Mouse (Mus musculus): ENCODE measurements around the gene B830017H08Rik. TPM values are rescaled to one million over a fixed set of nuclear protein-coding genes. Genes with fewer than 3 reads are reported as not detected.

B830017H08Rik gene
- polyA plus RNA-seq, 2 experiments: 0.17 to 0.58 TPM

DNA sequence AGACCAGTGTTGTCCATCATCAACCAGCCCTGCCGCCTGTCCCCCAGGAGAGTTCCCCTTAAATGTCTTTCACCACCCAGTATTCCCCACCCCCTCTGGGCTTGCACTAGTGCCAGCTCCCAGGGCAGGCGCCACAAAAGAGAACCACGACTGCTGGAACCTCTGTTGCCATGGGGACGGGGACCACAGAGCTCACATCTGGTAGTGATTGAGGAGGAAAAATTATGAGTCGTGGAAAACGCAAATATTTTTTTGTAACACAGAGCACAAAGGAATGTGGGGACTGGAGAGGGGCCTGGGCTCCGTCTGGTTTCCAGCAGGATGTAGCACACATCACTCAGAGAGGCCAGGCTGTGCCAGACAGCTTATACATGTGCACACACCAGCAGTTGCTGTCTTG is 23.2 kb upstream of the B830017H08Rik start:
- TF ChIP-seq POLR2A (IDR thresholded peaks at IDR 0.05; ENCODE audit: borderline replicate concordance, extremely low read depth, insufficient read depth, insufficient read length): no peak
- peaks cover 62% of the 10 kb centered on the region for H3K4me1 ChIP-seq (ENCODE audit: control insufficient read depth, insufficient read depth, low read length)
- DNase-seq (ENCODE audit: low spot score) (peak; percentile 93), ATAC-seq (ENCODE audit: low FRiP score, low read depth) (peak; percentile 86)
- no peak overlapping the region for H3K4me3 ChIP-seq (replicated peaks; ENCODE audit: low read length)
- peak overlapping the region; percentile 19 for H3K4me2 ChIP-seq (replicated peaks; ENCODE audit: low read depth, low read length, severe bottlenecking)
- no peaks in the 10 kb centered on the region for H3K9me3 ChIP-seq (ENCODE audit: control insufficient read depth, low read length)
- WGBS: 4% methylated on average over 7 of the region's 7 CpGs
- H3K27ac ChIP-seq (replicated peaks; ENCODE audit: low read depth, low read length): peak overlapping the region; percentile 94
- no peaks in the 10 kb centered on the region for H3K27me3 ChIP-seq (ENCODE audit: control insufficient read depth, insufficient read depth, low read length)
- H3K9ac ChIP-seq (ENCODE audit: low read depth, low read length, severe bottlenecking): peak overlapping the region; percentile 16; the same call in 1 of the 2 replicates
- H3K36me3 ChIP-seq (ENCODE audit: control insufficient read depth, insufficient read depth, low read length): peaks cover 44% of the 10 kb centered on the region

DNA sequence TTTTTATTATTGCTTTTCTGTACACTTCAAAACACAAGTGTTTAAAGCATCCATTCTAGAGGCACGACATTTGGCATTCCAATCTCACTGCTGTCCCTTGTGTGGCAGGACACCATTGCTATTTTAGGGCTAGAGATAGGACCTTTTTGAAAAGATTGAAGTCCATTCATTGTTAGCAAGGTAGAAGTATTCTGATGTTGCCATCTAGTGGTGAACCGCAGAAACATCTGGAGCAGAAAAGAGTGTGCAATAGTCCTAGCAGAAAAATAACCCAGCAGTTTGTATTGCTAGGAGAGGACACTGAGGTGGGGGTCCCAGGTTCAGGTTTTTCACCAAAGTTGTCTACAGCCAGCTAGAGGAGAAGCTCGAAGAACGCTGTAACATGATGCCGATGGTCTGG is 20.8 kb upstream of the B830017H08Rik start:
- Histone ChIP-seq H3K36me3 (ENCODE audit: control insufficient read depth, insufficient read depth, low read length) (peaks cover 20% of the 10 kb centered on the region), H3K9ac (ENCODE audit: low read depth, low read length, severe bottlenecking) (no peak overlapping the region), H3K4me1 (ENCODE audit: control insufficient read depth, insufficient read depth, low read length) (peaks cover 44% of the 10 kb centered on the region), H3K27ac (replicated peaks; ENCODE audit: low read depth, low read length) (no peak overlapping the region), H3K4me2 (replicated peaks; ENCODE audit: low read depth, low read length, severe bottlenecking) (no peak overlapping the region), H3K9me3 (ENCODE audit: control insufficient read depth, low read length) (no peaks in the 10 kb centered on the region), H3K4me3 (replicated peaks; ENCODE audit: low read length) (no peak overlapping the region), H3K27me3 (ENCODE audit: control insufficient read depth, insufficient read depth, low read length) (no peaks in the 10 kb centered on the region)
- no peak for TF ChIP-seq POLR2A (IDR thresholded peaks at IDR 0.05; ENCODE audit: borderline replicate concordance, extremely low read depth, insufficient read depth, insufficient read length)
- ATAC-seq (ENCODE audit: low FRiP score, low read depth) (no peak), DNase-seq (ENCODE audit: low spot score) (peak; percentile 90)
- WGBS: 3% methylated on average over 5 of the region's 5 CpGs

DNA sequence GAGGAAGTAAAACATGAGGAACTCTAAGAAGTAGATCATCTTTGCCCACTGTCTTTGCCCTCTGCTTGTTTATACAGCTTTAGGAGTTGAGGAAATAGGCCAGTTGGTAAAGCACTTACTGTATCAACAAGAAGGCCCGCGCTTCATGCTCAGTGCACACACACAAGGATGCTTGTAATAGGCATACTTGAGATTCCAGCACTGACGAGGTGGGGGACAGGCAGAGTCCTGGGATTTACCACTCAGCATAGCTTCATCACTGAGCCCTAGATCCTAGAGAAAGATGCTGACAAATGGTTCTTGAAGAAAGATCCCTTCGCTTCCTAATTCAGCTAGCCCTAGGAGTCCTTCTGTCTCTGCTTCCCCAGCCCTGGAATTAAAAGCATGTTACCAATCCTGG is 19.7 kb upstream of the B830017H08Rik start:
- peaks cover 9% of the 10 kb centered on the region for H3K36me3 ChIP-seq (ENCODE audit: control insufficient read depth, insufficient read depth, low read length)
- no peaks in the 10 kb centered on the region for H3K9me3 ChIP-seq (ENCODE audit: control insufficient read depth, low read length)
- no peak overlapping the region for H3K4me3 ChIP-seq (replicated peaks; ENCODE audit: low read length)
- H3K4me1 ChIP-seq (ENCODE audit: control insufficient read depth, insufficient read depth, low read length): peaks cover 34% of the 10 kb centered on the region
- no peak overlapping the region for H3K9ac ChIP-seq (ENCODE audit: low read depth, low read length, severe bottlenecking)
- no peaks in the 10 kb centered on the region for H3K27me3 ChIP-seq (ENCODE audit: control insufficient read depth, insufficient read depth, low read length)
- H3K4me2 ChIP-seq (replicated peaks; ENCODE audit: low read depth, low read length, severe bottlenecking): no peak overlapping the region
- DNase-seq (ENCODE audit: low spot score) (no peak), ATAC-seq (ENCODE audit: low FRiP score, low read depth) (no peak)
- H3K27ac ChIP-seq (replicated peaks; ENCODE audit: low read depth, low read length): no peak overlapping the region
- 49% methylated on average over 4 of the region's 4 CpGs for WGBS
- TF ChIP-seq POLR2A (IDR thresholded peaks at IDR 0.05; ENCODE audit: borderline replicate concordance, extremely low read depth, insufficient read depth, insufficient read length): no peak

DNA sequence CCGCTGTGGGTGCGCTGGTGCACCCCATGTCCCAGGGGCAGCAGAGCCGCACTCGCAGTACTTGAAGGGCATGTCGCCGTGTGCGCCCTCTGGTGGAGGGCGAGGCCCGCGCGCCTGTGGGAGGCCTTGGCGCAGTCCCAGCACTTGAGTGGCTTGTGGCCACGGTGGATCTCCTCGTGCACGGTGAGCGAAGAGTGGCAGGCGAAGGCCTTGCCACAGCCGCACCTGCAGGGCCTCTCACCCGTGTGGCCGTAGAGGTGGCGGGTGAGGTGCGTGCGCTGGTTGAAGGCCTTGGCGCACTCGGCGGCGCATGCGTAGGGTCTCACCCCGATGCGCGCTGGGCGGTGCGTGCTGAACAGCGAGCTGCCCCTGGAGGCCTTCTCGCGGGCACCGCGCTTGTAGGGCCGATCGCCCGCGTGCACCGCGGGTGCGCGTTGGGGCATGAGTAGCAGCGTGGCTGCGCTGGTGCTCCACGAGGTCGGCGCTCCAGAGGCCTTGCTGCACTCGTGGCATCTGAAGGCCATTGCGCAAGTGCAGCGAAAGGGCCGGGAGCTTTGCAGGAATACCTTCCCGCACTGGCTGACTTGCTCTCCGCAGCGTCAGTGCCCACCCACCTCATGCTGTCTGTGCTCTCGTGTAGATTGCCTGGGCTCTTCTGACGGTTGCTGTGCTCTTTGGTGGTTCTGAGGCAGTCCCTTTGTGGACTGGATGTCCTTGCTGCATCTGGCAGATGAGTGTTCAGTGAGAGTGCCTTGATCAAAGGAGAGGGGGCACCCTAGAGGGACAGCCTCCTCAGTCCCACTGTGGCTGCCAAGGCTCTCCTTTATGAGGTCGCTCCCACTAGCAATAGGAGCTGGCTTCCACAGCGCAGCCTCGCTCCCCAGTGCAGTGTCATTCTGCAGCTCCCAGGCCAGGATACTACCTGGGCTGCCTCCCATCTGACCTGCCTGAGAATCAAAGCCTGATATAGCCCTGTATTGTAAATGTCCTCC is 17.2 kb upstream of the B830017H08Rik start:
- Histone ChIP-seq H3K4me3 (replicated peaks; ENCODE audit: low read length) (peak overlapping the region; percentile 51), H3K9me3 (ENCODE audit: control insufficient read depth, low read length) (no peaks in the 10 kb centered on the region), H3K27me3 (ENCODE audit: control insufficient read depth, insufficient read depth, low read length) (no peaks in the 10 kb centered on the region), H3K27ac (replicated peaks; ENCODE audit: low read depth, low read length) (peak overlapping the region; percentile 69), H3K36me3 (ENCODE audit: control insufficient read depth, insufficient read depth, low read length) (no peaks in the 10 kb centered on the region), H3K9ac (ENCODE audit: low read depth, low read length, severe bottlenecking) (peak overlapping the region; percentile 74), H3K4me1 (ENCODE audit: control insufficient read depth, insufficient read depth, low read length) (peaks cover 12% of the 10 kb centered on the region), H3K4me2 (replicated peaks; ENCODE audit: low read depth, low read length, severe bottlenecking) (peak overlapping the region; percentile 77)
- TF ChIP-seq POLR2A (IDR thresholded peaks at IDR 0.05; ENCODE audit: borderline replicate concordance, extremely low read depth, insufficient read depth, insufficient read length): no peak; the same call in 1 of the 2 replicates
- WGBS: 2% methylated on average over 59 of the region's 63 CpGs
- ATAC-seq (ENCODE audit: low FRiP score, low read depth) (peak; percentile 86), DNase-seq (ENCODE audit: low spot score) (peak; percentile 71)

DNA sequence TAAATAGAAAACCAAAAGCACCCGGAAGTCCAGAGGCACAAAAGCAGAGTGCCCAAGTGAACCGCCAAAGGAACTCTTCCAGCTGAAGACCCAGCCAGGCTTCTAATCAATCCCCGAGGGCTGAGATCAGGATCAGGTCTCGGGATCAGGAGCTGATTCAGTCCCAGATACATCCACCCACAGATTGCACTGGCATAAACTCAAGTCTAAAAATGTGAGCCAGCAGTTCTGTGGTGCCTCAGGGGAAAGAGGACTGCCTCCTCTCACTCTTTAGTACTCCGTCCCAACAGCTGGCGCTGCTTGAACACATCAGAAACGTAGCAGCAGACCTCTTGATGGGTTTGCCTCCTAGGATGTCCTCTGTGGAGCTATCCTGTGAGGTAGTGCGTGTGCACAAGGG is 16.4 kb upstream of the B830017H08Rik start:
- Histone ChIP-seq H3K27ac (replicated peaks; ENCODE audit: low read depth, low read length) (no peak overlapping the region), H3K9me3 (ENCODE audit: control insufficient read depth, low read length) (no peaks in the 10 kb centered on the region), H3K4me3 (replicated peaks; ENCODE audit: low read length) (no peak overlapping the region), H3K9ac (ENCODE audit: low read depth, low read length, severe bottlenecking) (peak overlapping the region; percentile 74; the same call in 1 of the 2 replicates), H3K27me3 (ENCODE audit: control insufficient read depth, insufficient read depth, low read length) (no peaks in the 10 kb centered on the region), H3K4me2 (replicated peaks; ENCODE audit: low read depth, low read length, severe bottlenecking) (no peak overlapping the region), H3K36me3 (ENCODE audit: control insufficient read depth, insufficient read depth, low read length) (no peaks in the 10 kb centered on the region), H3K4me1 (ENCODE audit: control insufficient read depth, insufficient read depth, low read length) (peaks cover 8% of the 10 kb centered on the region)
- DNase-seq (ENCODE audit: low spot score) (no peak), ATAC-seq (ENCODE audit: low FRiP score, low read depth) (no peak)
- TF ChIP-seq POLR2A (IDR thresholded peaks at IDR 0.05; ENCODE audit: borderline replicate concordance, extremely low read depth, insufficient read depth, insufficient read length): no peak
- WGBS: 72% methylated on average over 8 of the region's 8 CpGs

Measured in limb, embryonic 14.5 days (tissue).